Mouse (Mus musculus): Measurements from ENCODE around the gene Sp2. TPM values are rescaled to one million over a fixed set of nuclear protein-coding genes. Genes with fewer than 3 reads are reported as not detected.
A peak's percentile ranks its signal among the peaks of the same experiment; 100 is the strongest.

Gene Sp2
- polyA plus RNA-seq, 1 experiment from 2014 or later = 14.4 TPM

GRCm38 (mm10) chr11:96947849-96948248 is 34.9 kb downstream of the Sp2 start:
- Histone ChIP-seq H3K4me1 (replicated peaks; ENCODE audit: control insufficient read depth, insufficient read depth, low read length) (peaks cover 14% of the 10 kb centered on the region; the same call in 1 of the 2 replicates), H3K4me3 (replicated peaks; ENCODE audit: low read length) (no peak overlapping the region), H3K4me2 (replicated peaks) (no peak overlapping the region), H3K36me3 (replicated peaks; ENCODE audit: control insufficient read depth, insufficient read depth) (peaks cover 33% of the 10 kb centered on the region), H3K27me3 (ENCODE audit: control insufficient read depth, insufficient read depth, low read length) (no peaks in the 10 kb centered on the region), H3K27ac (no peak overlapping the region), H3K9me3 (ENCODE audit: control insufficient read depth, low read length) (no peaks in the 10 kb centered on the region), H3K9ac (no peak overlapping the region)
- WGBS = 92% methylated on average over 4 of the region's 4 CpGs
- DNase-seq (ENCODE audit: low spot score) (no peak), ATAC-seq (ENCODE audit: low FRiP score) (no peak)

GRCm38 (mm10) chr11:96946498-96946897 is 36.3 kb downstream of the Sp2 start:
- ATAC-seq (ENCODE audit: low FRiP score) (no peak), DNase-seq (ENCODE audit: low spot score) (no peak)
- Histone ChIP-seq H3K4me1 (replicated peaks; ENCODE audit: control insufficient read depth, insufficient read depth, low read length) (peaks cover 14% of the 10 kb centered on the region; the same call in 1 of the 2 replicates), H3K9me3 (ENCODE audit: control insufficient read depth, low read length) (no peaks in the 10 kb centered on the region), H3K9ac (no peak overlapping the region), H3K4me2 (replicated peaks) (no peak overlapping the region), H3K27ac (peak overlapping the region; percentile 46; the same call in 1 of the 2 replicates), H3K4me3 (replicated peaks; ENCODE audit: low read length) (no peak overlapping the region), H3K27me3 (ENCODE audit: control insufficient read depth, insufficient read depth, low read length) (no peaks in the 10 kb centered on the region), H3K36me3 (replicated peaks; ENCODE audit: control insufficient read depth, insufficient read depth) (peaks cover 19% of the 10 kb centered on the region)
- WGBS = 75% methylated on average over 9 of the region's 9 CpGs

- no peaks in the 10 kb centered on the region for H3K9me3 ChIP-seq (ENCODE audit: control insufficient read depth, low read length)
- H3K27ac ChIP-seq = no peak overlapping the region
- H3K4me1 ChIP-seq (replicated peaks; ENCODE audit: control insufficient read depth, insufficient read depth, low read length) = peaks cover 14% of the 10 kb centered on the region; the same call in 1 of the 2 replicates
- peak overlapping the region; percentile 62 for H3K9ac ChIP-seq
- 86% methylated on average over 14 of the region's 14 CpGs for WGBS
- ATAC-seq (ENCODE audit: low FRiP score) (no peak), DNase-seq (ENCODE audit: low spot score) (no peak)
- peak overlapping the region; percentile 38 for H3K4me3 ChIP-seq (replicated peaks; ENCODE audit: low read length)
- peak overlapping the region; percentile 65 for H3K4me2 ChIP-seq (replicated peaks)
- H3K36me3 ChIP-seq (replicated peaks; ENCODE audit: control insufficient read depth, insufficient read depth) = peaks cover 6% of the 10 kb centered on the region
- no peaks in the 10 kb centered on the region for H3K27me3 ChIP-seq (ENCODE audit: control insufficient read depth, insufficient read depth, low read length)
These were observed 37.7 kb downstream of the Sp2 start for GRCm38 (mm10) chr11:96944844-96945580.

- Histone ChIP-seq H3K4me1 (replicated peaks; ENCODE audit: control insufficient read depth, insufficient read depth, low read length) (peaks cover 14% of the 10 kb centered on the region; the same call in 1 of the 2 replicates), H3K4me3 (replicated peaks; ENCODE audit: low read length) (peak within 1 kb of the TSS; percentile 38), H3K4me2 (replicated peaks) (peak within 1 kb of the TSS; percentile 65), H3K27ac (peak within 1 kb of the TSS; percentile 15; the same call in 1 of the 2 replicates), H3K27me3 (ENCODE audit: control insufficient read depth, insufficient read depth, low read length) (no peaks in the 10 kb centered on the region), H3K36me3 (replicated peaks; ENCODE audit: control insufficient read depth, insufficient read depth) (no peaks in the 10 kb centered on the region; the same call in 1 of the 2 replicates), H3K9me3 (ENCODE audit: control insufficient read depth, low read length) (no peaks in the 10 kb centered on the region), H3K9ac (peak within 1 kb of the TSS; percentile 62)
- ATAC-seq (ENCODE audit: low FRiP score) = peak; percentile 96
- peak; percentile 94 for DNase-seq (ENCODE audit: low spot score)
- WGBS = 1% methylated on average over 29 of the region's 29 CpGs
These were observed 38.9 kb downstream of the Sp2 start, which contains the start of gene Pnpo for GRCm38 (mm10) chr11:96943746-96944304. Gene Pnpo (minus strand): TSS chr11:96943986.

- Histone ChIP-seq H3K27me3 (ENCODE audit: control insufficient read depth, insufficient read depth, low read length) (no peaks in the 10 kb centered on the region), H3K27ac (no peak overlapping the region), H3K9ac (no peak overlapping the region), H3K9me3 (ENCODE audit: control insufficient read depth, low read length) (no peaks in the 10 kb centered on the region), H3K36me3 (replicated peaks; ENCODE audit: control insufficient read depth, insufficient read depth) (no peaks in the 10 kb centered on the region), H3K4me1 (replicated peaks; ENCODE audit: control insufficient read depth, insufficient read depth, low read length) (peaks cover 14% of the 10 kb centered on the region; the same call in 1 of the 2 replicates), H3K4me3 (replicated peaks; ENCODE audit: low read length) (no peak overlapping the region), H3K4me2 (replicated peaks) (no peak overlapping the region)
- DNase-seq (ENCODE audit: low spot score) (no peak), ATAC-seq (ENCODE audit: low FRiP score) (no peak)
- WGBS = 82% methylated on average over 6 of the region's 6 CpGs
These were observed 40.7 kb downstream of the Sp2 start for GRCm38 (mm10) chr11:96941989-96942590.

- 84% methylated on average over 16 of the region's 16 CpGs for WGBS
- Histone ChIP-seq H3K27ac (no peak overlapping the region), H3K4me2 (replicated peaks) (no peak overlapping the region), H3K4me3 (replicated peaks; ENCODE audit: low read length) (no peak overlapping the region), H3K4me1 (replicated peaks; ENCODE audit: control insufficient read depth, insufficient read depth, low read length) (peaks cover 14% of the 10 kb centered on the region; the same call in 1 of the 2 replicates), H3K9me3 (ENCODE audit: control insufficient read depth, low read length) (no peaks in the 10 kb centered on the region), H3K27me3 (ENCODE audit: control insufficient read depth, insufficient read depth, low read length) (no peaks in the 10 kb centered on the region), H3K36me3 (replicated peaks; ENCODE audit: control insufficient read depth, insufficient read depth) (no peaks in the 10 kb centered on the region), H3K9ac (no peak overlapping the region)
- ATAC-seq (ENCODE audit: low FRiP score) (no peak), DNase-seq (ENCODE audit: low spot score) (no peak)
These were observed 41.9 kb downstream of the Sp2 start for GRCm38 (mm10) chr11:96940578-96941465.

GRCm38 (mm10) chr11:96938426-96938800 is 44.3 kb downstream of the Sp2 start:
- Histone ChIP-seq H3K9ac (no peak overlapping the region), H3K4me3 (replicated peaks; ENCODE audit: low read length) (no peak overlapping the region), H3K4me1 (replicated peaks; ENCODE audit: control insufficient read depth, insufficient read depth, low read length) (0 out of 2 replicates have a peak, but pooled peaks cover 4% of the 10 kb centered on the region), H3K4me2 (replicated peaks) (no peak overlapping the region), H3K27me3 (ENCODE audit: control insufficient read depth, insufficient read depth, low read length) (no peaks in the 10 kb centered on the region), H3K36me3 (replicated peaks; ENCODE audit: control insufficient read depth, insufficient read depth) (no peaks in the 10 kb centered on the region), H3K9me3 (ENCODE audit: control insufficient read depth, low read length) (no peaks in the 10 kb centered on the region), H3K27ac (no peak overlapping the region)
- 90% methylated on average over 6 of the region's 6 CpGs for WGBS
- ATAC-seq (ENCODE audit: low FRiP score) (no peak), DNase-seq (ENCODE audit: low spot score) (no peak)

GRCm38 (mm10) chr11:96937549-96938425 is 45.0 kb downstream of the Sp2 start:
- 52% methylated on average over 10 of the region's 10 CpGs for WGBS

More at GRCm38 (mm10) chr11:96937549-96938425, 45.0 kb downstream of the Sp2 start:
- H3K27ac ChIP-seq = no peak overlapping the region
- H3K9me3 ChIP-seq (ENCODE audit: control insufficient read depth, low read length) = no peaks in the 10 kb centered on the region
- no peaks in the 10 kb centered on the region for H3K4me1 ChIP-seq (replicated peaks; ENCODE audit: control insufficient read depth, insufficient read depth, low read length)
- H3K36me3 ChIP-seq (replicated peaks; ENCODE audit: control insufficient read depth, insufficient read depth) = no peaks in the 10 kb centered on the region
- no peak overlapping the region for H3K4me3 ChIP-seq (replicated peaks; ENCODE audit: low read length)
- H3K27me3 ChIP-seq (ENCODE audit: control insufficient read depth, insufficient read depth, low read length) = no peaks in the 10 kb centered on the region
- ATAC-seq (ENCODE audit: low FRiP score) (no peak), DNase-seq (ENCODE audit: low spot score) (no peak)
- no peak overlapping the region for H3K9ac ChIP-seq
- H3K4me2 ChIP-seq (replicated peaks) = no peak overlapping the region
